Mouse (Mus musculus): ENCODE measurements around the gene Epha8. TPM values are rescaled to one million over a fixed set of nuclear protein-coding genes. Genes with fewer than 3 reads are reported as not detected.

The Epha8 gene
- 1.9 and 3.1 TPM in 2 replicates for polyA plus RNA-seq (2014; fragmentation: Nextera tagmentation; extraction: Ambion mirVana)

DNA sequence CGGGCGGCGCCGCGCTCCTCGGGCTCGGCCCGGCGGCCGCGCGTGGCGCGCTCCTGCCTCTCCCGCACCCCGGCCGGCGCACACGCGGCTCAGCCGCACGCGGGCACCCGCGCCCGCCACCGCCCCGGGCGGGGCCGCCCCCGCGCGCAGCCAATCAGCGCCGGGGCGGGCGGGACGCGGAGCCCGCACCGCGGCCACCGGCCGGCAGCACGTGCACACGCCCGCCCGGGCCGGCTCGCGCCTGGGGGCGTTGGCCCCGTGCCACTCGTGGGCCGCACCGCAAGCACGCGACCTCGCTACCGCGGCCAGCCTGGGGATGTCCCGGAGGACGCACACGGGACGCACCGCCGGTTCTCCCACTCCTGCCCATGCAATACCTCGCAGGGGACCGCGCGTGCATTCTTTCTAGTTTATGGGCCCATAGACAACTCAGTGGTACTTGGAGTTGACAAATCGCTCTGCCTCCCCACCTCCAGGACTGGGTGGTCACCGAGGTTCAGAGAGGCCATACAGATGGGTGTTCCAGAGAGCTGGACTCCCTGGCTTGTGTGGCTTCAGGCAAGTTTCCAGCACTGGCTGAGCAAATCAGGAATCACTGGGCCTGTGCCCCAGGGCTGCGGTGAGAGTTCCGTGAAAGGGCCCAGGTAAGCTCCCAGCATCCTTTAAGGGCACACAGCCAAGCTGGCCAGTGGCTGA lies at the start of gene Epha8:
Gene Epha8, minus strand, starts transcription at position 66 of the 696 bp plus-strand sequence.
- Histone ChIP-seq H3K9ac (ENCODE audit: low read length) (peak within 1 kb of the TSS; percentile 67), H3K27me3 (replicated peaks; ENCODE audit: control insufficient read depth, insufficient read depth, low read length) (peaks cover 58% of the 10 kb centered on the region), H3K4me3 (ENCODE audit: low read depth, low read length) (peak within 1 kb of the TSS; percentile 41), H3K4me1 (ENCODE audit: control insufficient read depth, insufficient read depth, low read length) (0 out of 2 replicates have a peak, but pooled peaks cover under 1% of the 10 kb centered on the region), H3K36me3 (ENCODE audit: control insufficient read depth, insufficient read depth, low read length) (no peaks in the 10 kb centered on the region), H3K27ac (ENCODE audit: low read depth, low read length) (no peak within 1 kb of the TSS), H3K4me2 (ENCODE audit: low read length) (peak within 1 kb of the TSS; percentile 82), H3K9me3 (replicated peaks; ENCODE audit: control insufficient read depth, low read length) (no peaks in the 10 kb centered on the region)
- WGBS, result under 1% methylated on average over 44 of the region's 75 CpGs
- ATAC-seq, result peak; percentile 77
- no peak for DNase-seq (ENCODE audit: low spot score)

DNA sequence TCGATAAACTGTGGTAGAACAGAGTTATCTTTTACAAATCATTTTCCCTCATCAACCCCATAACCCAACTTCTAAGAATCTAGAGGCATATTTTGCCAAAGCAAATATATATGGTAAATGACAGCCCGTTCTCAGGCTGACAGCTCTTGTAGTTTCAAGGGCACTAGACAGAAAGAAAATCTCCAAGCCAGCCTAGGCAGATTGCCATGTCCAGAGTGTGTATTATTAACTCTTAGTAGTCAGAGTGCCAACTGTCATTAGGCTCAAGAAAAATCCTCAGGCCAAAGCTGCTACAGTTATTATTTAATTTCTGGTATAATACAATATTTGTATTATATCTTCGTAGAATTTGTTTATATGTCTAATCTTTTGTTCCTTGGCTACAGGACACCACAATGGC lies 45.2 kb upstream of the Epha8 start:
- DNase-seq (ENCODE audit: low spot score), result no peak
- Histone ChIP-seq H3K36me3 (ENCODE audit: control insufficient read depth, insufficient read depth, low read length) (peaks cover 28% of the 10 kb centered on the region), H3K9me3 (replicated peaks; ENCODE audit: control insufficient read depth, low read length) (no peaks in the 10 kb centered on the region), H3K4me2 (ENCODE audit: low read length) (no peak overlapping the region), H3K27ac (ENCODE audit: low read depth, low read length) (no peak overlapping the region), H3K27me3 (replicated peaks; ENCODE audit: control insufficient read depth, insufficient read depth, low read length) (no peaks in the 10 kb centered on the region), H3K9ac (ENCODE audit: low read length) (no peak overlapping the region), H3K4me1 (ENCODE audit: control insufficient read depth, insufficient read depth, low read length) (no peaks in the 10 kb centered on the region; the same call in 1 of the 2 replicates), H3K4me3 (ENCODE audit: low read depth, low read length) (no peak overlapping the region)
- ATAC-seq, result no peak
- 76% methylated on average over 3 of the region's 3 CpGs for WGBS

DNA sequence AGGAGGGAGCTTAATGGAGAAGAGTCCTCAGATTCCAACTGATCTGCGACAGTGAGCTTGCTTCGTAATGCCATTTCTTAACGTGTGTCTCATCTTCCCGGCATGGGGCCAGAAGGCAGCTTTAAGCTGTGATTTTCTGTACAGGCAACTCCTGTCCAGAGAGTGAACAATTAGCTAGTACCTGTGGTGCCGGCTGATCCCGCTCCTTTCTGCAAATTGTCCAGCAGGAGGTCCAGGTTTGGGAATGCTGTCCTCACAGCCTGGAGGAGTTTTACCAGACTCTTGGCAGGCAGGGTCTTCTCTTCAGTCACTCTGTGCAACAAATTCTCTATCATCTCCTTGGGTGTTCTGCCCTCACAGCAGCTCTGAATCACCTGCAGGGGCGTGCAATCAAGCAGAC lies 44.4 kb upstream of the Epha8 start:
- Histone ChIP-seq H3K9ac (ENCODE audit: low read length) (no peak overlapping the region), H3K27me3 (replicated peaks; ENCODE audit: control insufficient read depth, insufficient read depth, low read length) (no peaks in the 10 kb centered on the region), H3K27ac (ENCODE audit: low read depth, low read length) (no peak overlapping the region), H3K4me1 (ENCODE audit: control insufficient read depth, insufficient read depth, low read length) (no peaks in the 10 kb centered on the region; the same call in 1 of the 2 replicates), H3K4me3 (ENCODE audit: low read depth, low read length) (no peak overlapping the region), H3K4me2 (ENCODE audit: low read length) (no peak overlapping the region), H3K36me3 (ENCODE audit: control insufficient read depth, insufficient read depth, low read length) (peaks cover 29% of the 10 kb centered on the region), H3K9me3 (replicated peaks; ENCODE audit: control insufficient read depth, low read length) (no peaks in the 10 kb centered on the region)
- DNase-seq (ENCODE audit: low spot score) (no peak), ATAC-seq (no peak)
- 78% methylated on average over 7 of the region's 7 CpGs for WGBS

DNA sequence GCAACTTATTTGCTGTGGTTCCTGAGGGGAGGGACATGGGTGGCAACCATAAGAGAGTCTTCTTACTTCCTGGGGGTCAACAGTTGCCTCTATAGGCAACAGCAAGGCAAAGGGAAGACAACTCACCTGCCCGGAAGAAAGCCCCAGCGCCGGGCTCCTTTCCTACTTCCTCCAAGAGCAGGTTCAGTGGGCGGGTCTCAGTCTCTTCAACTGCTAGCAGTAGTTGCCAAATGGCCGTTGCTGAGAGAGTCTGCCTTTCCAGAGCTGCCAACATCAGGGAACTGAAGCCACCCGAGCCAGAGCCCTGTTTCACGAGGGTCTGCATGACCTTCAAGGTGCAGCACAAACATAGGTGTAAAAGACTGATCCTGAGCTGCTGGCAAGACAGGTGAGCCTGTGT lies 41.8 kb upstream of the Epha8 start:
- H3K4me2 ChIP-seq (ENCODE audit: low read length), result no peak overlapping the region
- no peaks in the 10 kb centered on the region for H3K9me3 ChIP-seq (replicated peaks; ENCODE audit: control insufficient read depth, low read length)
- H3K27me3 ChIP-seq (replicated peaks; ENCODE audit: control insufficient read depth, insufficient read depth, low read length), result no peaks in the 10 kb centered on the region
- no peak overlapping the region for H3K27ac ChIP-seq (ENCODE audit: low read depth, low read length)
- no peak overlapping the region for H3K4me3 ChIP-seq (ENCODE audit: low read depth, low read length)
- H3K9ac ChIP-seq (ENCODE audit: low read length), result no peak overlapping the region
- WGBS, result 90% methylated on average over 7 of the region's 7 CpGs
- ATAC-seq (no peak), DNase-seq (ENCODE audit: low spot score) (no peak)
- H3K36me3 ChIP-seq (ENCODE audit: control insufficient read depth, insufficient read depth, low read length), result peaks cover 44% of the 10 kb centered on the region
- H3K4me1 ChIP-seq (ENCODE audit: control insufficient read depth, insufficient read depth, low read length), result no peaks in the 10 kb centered on the region; the same call in 1 of the 2 replicates

DNA sequence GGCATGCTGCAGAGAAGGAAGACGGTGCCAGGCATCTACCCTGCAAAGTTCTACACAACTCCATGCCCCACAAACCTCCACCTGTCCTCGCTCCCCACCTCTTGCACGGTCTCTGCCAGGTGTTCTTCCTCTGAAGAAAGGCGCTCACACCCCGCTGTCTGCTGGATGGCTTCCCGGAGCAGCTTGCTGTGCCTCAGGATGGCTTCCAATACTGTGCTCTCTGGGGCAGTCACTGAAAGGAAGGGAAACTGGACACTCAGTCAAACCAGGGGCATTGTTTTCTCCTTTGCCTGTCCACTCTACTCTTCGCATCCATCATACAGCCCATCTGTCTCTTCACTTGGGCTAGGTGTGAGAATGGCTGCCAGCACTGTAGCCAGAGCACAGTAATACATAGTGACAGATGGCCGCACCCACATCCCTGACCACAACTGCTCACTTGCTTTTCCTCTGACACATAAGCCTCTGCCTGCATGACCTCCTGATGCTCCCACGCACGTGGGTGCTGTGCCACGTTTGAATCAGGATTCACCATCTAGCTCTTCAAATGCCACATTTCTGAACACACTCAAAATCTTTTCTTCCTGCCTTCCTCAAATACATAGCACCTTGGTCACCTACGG lies 41.2 kb upstream of the Epha8 start:
- peaks cover 49% of the 10 kb centered on the region for H3K36me3 ChIP-seq (ENCODE audit: control insufficient read depth, insufficient read depth, low read length)
- WGBS, result 93% methylated on average over 12 of the region's 12 CpGs

DNA sequence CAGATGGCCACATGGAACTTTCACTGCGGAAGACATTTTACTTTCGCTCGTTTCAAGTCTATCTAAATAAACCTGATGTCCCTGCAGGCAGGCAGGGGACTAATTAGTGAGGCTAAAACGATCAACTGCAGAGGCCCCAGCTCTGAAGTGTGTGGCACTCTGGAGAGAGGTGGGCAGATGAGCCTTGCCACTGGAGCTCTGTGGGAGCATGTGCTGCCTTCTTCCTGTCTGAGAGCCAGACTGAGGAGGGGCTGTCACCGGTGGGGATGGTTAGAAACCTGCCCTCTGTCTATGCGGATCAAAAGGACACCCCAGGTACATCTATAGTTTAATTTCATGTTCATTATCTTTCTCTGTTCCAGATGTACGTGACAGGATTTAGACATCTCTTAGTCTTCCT lies 40.3 kb upstream of the Epha8 start:
- Histone ChIP-seq H3K27me3 (replicated peaks; ENCODE audit: control insufficient read depth, insufficient read depth, low read length) (no peaks in the 10 kb centered on the region), H3K36me3 (ENCODE audit: control insufficient read depth, insufficient read depth, low read length) (peaks cover 50% of the 10 kb centered on the region), H3K9me3 (replicated peaks; ENCODE audit: control insufficient read depth, low read length) (no peaks in the 10 kb centered on the region), H3K27ac (ENCODE audit: low read depth, low read length) (no peak overlapping the region), H3K4me1 (ENCODE audit: control insufficient read depth, insufficient read depth, low read length) (no peaks in the 10 kb centered on the region; the same call in 1 of the 2 replicates), H3K4me2 (ENCODE audit: low read length) (no peak overlapping the region), H3K4me3 (ENCODE audit: low read depth, low read length) (no peak overlapping the region), H3K9ac (ENCODE audit: low read length) (no peak overlapping the region)
- no peak for ATAC-seq
- 65% methylated on average over 7 of the region's 7 CpGs for WGBS
- DNase-seq (ENCODE audit: low spot score), result no peak

More for the DNA sequence above, 41.2 kb upstream of the Epha8 start:
- no peaks in the 10 kb centered on the region for H3K27me3 ChIP-seq (replicated peaks; ENCODE audit: control insufficient read depth, insufficient read depth, low read length)
- H3K9me3 ChIP-seq (replicated peaks; ENCODE audit: control insufficient read depth, low read length), result no peaks in the 10 kb centered on the region
- H3K9ac ChIP-seq (ENCODE audit: low read length), result no peak overlapping the region
- H3K27ac ChIP-seq (ENCODE audit: low read depth, low read length), result no peak overlapping the region
- H3K4me2 ChIP-seq (ENCODE audit: low read length), result no peak overlapping the region
- DNase-seq (ENCODE audit: low spot score), result no peak
- H3K4me3 ChIP-seq (ENCODE audit: low read depth, low read length), result no peak overlapping the region
- no peaks in the 10 kb centered on the region; the same call in 1 of the 2 replicates for H3K4me1 ChIP-seq (ENCODE audit: control insufficient read depth, insufficient read depth, low read length)
- no peak for ATAC-seq

DNA sequence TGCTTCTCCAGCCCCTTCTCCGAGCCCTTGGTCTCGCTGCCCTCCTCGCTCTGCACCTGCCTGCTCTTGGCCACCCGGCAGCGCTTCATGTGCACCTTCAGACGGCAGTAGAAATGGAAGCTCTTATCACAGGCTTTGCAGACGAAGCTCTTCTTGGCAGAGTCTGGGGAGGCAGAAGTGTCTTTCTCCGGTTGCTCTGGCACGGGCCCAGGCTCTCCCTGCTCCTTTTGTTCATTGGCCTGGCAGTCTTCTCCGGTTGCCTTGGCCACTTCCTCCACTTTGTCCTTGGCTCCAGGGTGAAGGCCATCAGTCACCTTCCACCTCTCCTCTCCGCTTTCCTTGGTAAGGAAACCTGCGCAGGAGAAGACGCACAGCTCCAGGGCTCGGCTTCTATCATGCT lies 38.7 kb upstream of the Epha8 start:
- H3K9me3 ChIP-seq (replicated peaks; ENCODE audit: control insufficient read depth, low read length), result no peaks in the 10 kb centered on the region
- no peak overlapping the region for H3K27ac ChIP-seq (ENCODE audit: low read depth, low read length)
- whole genome bisulfite sequencing, result 87% methylated on average over 14 of the region's 14 CpGs
- H3K9ac ChIP-seq (ENCODE audit: low read length), result no peak overlapping the region
- no peak overlapping the region for H3K4me2 ChIP-seq (ENCODE audit: low read length)
- ATAC-seq (no peak), DNase-seq (ENCODE audit: low spot score) (no peak)
- H3K36me3 ChIP-seq (ENCODE audit: control insufficient read depth, insufficient read depth, low read length), result peaks cover 59% of the 10 kb centered on the region
- no peaks in the 10 kb centered on the region for H3K4me1 ChIP-seq (ENCODE audit: control insufficient read depth, insufficient read depth, low read length)
- no peaks in the 10 kb centered on the region for H3K27me3 ChIP-seq (replicated peaks; ENCODE audit: control insufficient read depth, insufficient read depth, low read length)
- H3K4me3 ChIP-seq (ENCODE audit: low read depth, low read length), result no peak overlapping the region

DNA sequence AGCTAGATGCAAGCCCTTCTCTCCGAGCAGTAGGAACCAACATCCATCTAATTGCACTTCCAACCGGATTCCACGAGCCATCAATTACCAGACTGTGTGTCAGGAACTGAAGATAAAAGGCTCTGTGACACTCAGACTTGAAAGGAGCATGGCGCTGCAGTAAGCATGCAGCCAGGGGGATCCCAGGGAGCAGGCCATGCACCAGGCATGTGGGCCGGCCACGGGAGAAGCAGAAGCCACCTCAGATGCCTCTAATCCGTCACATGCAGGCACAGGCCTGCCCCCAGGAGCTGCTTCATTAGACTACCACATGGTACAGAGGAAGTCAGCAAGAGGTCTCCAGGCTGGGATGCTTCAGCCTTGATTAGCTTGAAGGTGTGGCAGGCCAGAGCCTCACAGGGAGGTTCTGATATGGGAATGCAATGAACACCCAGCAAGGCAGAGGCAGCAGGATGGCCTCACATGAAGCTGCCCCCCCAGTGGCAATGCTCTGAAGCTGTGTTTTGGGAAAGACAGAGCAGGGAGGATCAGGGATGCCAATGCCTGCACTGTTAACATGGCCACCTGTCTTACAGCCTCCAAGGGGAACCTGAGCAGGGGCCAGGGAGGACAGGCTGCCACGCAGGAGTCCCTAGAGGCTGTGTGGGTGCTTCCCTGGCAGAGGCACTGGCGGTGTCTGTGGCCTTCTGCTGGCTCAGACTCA lies 25.5 kb upstream of the Epha8 start:
- H3K4me2 ChIP-seq (ENCODE audit: low read length), result no peak overlapping the region
- H3K9me3 ChIP-seq (replicated peaks; ENCODE audit: control insufficient read depth, low read length), result no peaks in the 10 kb centered on the region
- H3K4me1 ChIP-seq (ENCODE audit: control insufficient read depth, insufficient read depth, low read length), result 0 out of 2 replicates have a peak, but pooled peaks cover 3% of the 10 kb centered on the region
- no peak for DNase-seq (ENCODE audit: low spot score)
- H3K4me3 ChIP-seq (ENCODE audit: low read depth, low read length), result no peak overlapping the region
- H3K27ac ChIP-seq (ENCODE audit: low read depth, low read length), result 0 out of 2 replicates have a peak overlapping the region, but pooled peaks have one; percentile 36
- no peaks in the 10 kb centered on the region for H3K27me3 ChIP-seq (replicated peaks; ENCODE audit: control insufficient read depth, insufficient read depth, low read length)
- 58% methylated on average over 9 of the region's 9 CpGs for whole genome bisulfite sequencing
- H3K9ac ChIP-seq (ENCODE audit: low read length), result no peak overlapping the region
- ATAC-seq, result 0 out of 2 replicates have a peak, but pooled peaks have one; percentile 26
- no peaks in the 10 kb centered on the region for H3K36me3 ChIP-seq (ENCODE audit: control insufficient read depth, insufficient read depth, low read length)

Measured in forebrain, embryonic 14.5 days (tissue).